Mouse (Mus musculus) hindbrain, postnatal 0 days (tissue): ENCODE results near the gene Fmnl2. TPM values are rescaled to one million over a fixed set of nuclear protein-coding genes. Genes with fewer than 3 reads are reported as not detected.

Experiments
- ATAC-seq: fragments of 200-750 bp; cut with Nextera tagmentation; 2 replicates; pipeline ENCODE4 v1.8.0; 2017; ENCODE audit warnings: mild to moderate bottlenecking, moderate TSS enrichment, moderate library complexity
- DNase-seq: peaks from one replicate; pipeline ENCODE4 v3.0.0-alpha.2; 2015; ENCODE audit warnings: low spot score
- H3K27ac ChIP-seq: fragments of 300-500 bp; sonication (generic); 2 replicates; pipeline ENCODE4 v1.5.1; 2014; ENCODE audit warnings: mild to moderate bottlenecking
- H3K27me3 ChIP-seq: fragments of 300-500 bp; sonication (generic); 2 replicates; pipeline ENCODE4 v1.6.1; 2014; ENCODE audit warnings: low read length, mixed read lengths; ENCODE audit not compliant: insufficient read depth
- H3K36me3 ChIP-seq: fragments of 300-500 bp; sonication (generic); 2 replicates; pipeline ENCODE4 v1.6.1; 2014; ENCODE audit warnings: low read length, mixed read lengths; ENCODE audit not compliant: insufficient read depth
- H3K4me1 ChIP-seq: fragments of 300-500 bp; sonication (generic); 2 replicates; pipeline ENCODE4 v1.6.1; 2014; ENCODE audit warnings: antibody characterized with exemption, low read length, mixed read lengths; ENCODE audit not compliant: insufficient read depth
- H3K4me2 ChIP-seq: fragments of 300-500 bp; sonication (generic); 2 replicates; pipeline ENCODE4 v1.6.1; 2014; ENCODE audit warnings: low read depth, mild to moderate bottlenecking, low read length, moderate library complexity, mixed read lengths
- H3K4me3 ChIP-seq: fragments of 300-500 bp; sonication (generic); 2 replicates; pipeline ENCODE4 v1.5.1; 2014; ENCODE audit warnings: low read length
- H3K9ac ChIP-seq: fragments of 300-500 bp; sonication (generic); replicated peaks from 2 replicates; pipeline ENCODE4 v1.6.1; 2014; ENCODE audit warnings: mild to moderate bottlenecking, low read length, moderate library complexity, mixed read lengths
- H3K9me3 ChIP-seq: fragments of 300-500 bp; sonication (generic); 2 replicates; pipeline ENCODE4 v1.6.1; 2016; ENCODE audit warnings: low read length, mixed read lengths
- CTCF ChIP-seq: IDR thresholded peaks from 2 replicates; pipeline ENCODE4 v1.5.1; 2016; ENCODE audit warnings: antibody characterized with exemption, control low read depth, low read depth
- WGBS: fragments of 180-500 bp; shearing (Covaris S2); extraction: QIAGEN DNeasy Blood & Tissue Kit; methylation state at CpG from one replicate; pipeline ENCODE4 v1.1.7; 2014; 5-methylcytosine and 5-hydroxymethylcytosine counted together
- polyA plus RNA-seq: library from polyadenylated mRNA; unstranded; fragments of >200 nt; fragmentation: Nextera tagmentation; extraction: Ambion mirVana; gene quantifications from 2 replicates; pipeline ENCODE4 v1.2.1, GENCODE M21; 2015
- total RNA-seq: library from RNA; depleted of rRNA; stranded (reverse); fragments of >200 nt; gene quantifications from 2 replicates; pipeline ENCODE4 v1.2.3, GENCODE M21; 2014

Fmnl2 gene
- total and polyA plus RNA-seq, 2 experiments from 2014 or later, result 9.3 to 27.6 TPM

- DNase-seq, result peak; percentile 40
- TF ChIP-seq CTCF, result no peak
- no peaks in the 10 kb centered on the region for H3K9me3 ChIP-seq
- 49% methylated on average over 7 of the region's 7 CpGs for WGBS
- no peak overlapping the region for H3K4me2 ChIP-seq
- no peak for ATAC-seq
- H3K4me1 ChIP-seq, result 0 out of 2 replicates have a peak, but pooled peaks cover 9% of the 10 kb centered on the region
- H3K27me3 ChIP-seq, result no peaks in the 10 kb centered on the region
- no peak overlapping the region for H3K4me3 ChIP-seq
- H3K36me3 ChIP-seq, result no peaks in the 10 kb centered on the region
- H3K27ac ChIP-seq, result 0 out of 2 replicates have a peak overlapping the region, but pooled peaks have one; percentile 20
- no peak overlapping the region for H3K9ac ChIP-seq
Measured at GRCm38 (mm10) chr2:53029716-53030431, 172.2 kb downstream of the Fmnl2 start.

GRCm38 (mm10) chr2:53030432-53030826, 172.8 kb downstream of the Fmnl2 start:
- ATAC-seq (no peak), DNase-seq (no peak)
- H3K9me3 ChIP-seq, result no peaks in the 10 kb centered on the region
- no peak overlapping the region for H3K4me2 ChIP-seq
- WGBS, result 60% methylated on average over 5 of the region's 5 CpGs
- H3K27ac ChIP-seq, result 0 out of 2 replicates have a peak overlapping the region, but pooled peaks have one; percentile 20
- no peak for TF ChIP-seq CTCF
- H3K27me3 ChIP-seq, result no peaks in the 10 kb centered on the region
- 0 out of 2 replicates have a peak, but pooled peaks cover 9% of the 10 kb centered on the region for H3K4me1 ChIP-seq
- no peak overlapping the region for H3K9ac ChIP-seq
- H3K4me3 ChIP-seq, result no peak overlapping the region
- no peaks in the 10 kb centered on the region for H3K36me3 ChIP-seq

- WGBS, result 49% methylated on average over 2 of the region's 2 CpGs
- Histone ChIP-seq H3K36me3 (0 out of 2 replicates have a peak, but pooled peaks cover 5% of the 10 kb centered on the region), H3K4me3 (no peak overlapping the region), H3K9ac (no peak overlapping the region), H3K27ac (peak overlapping the region; percentile 45; the same call in 1 of the 2 replicates), H3K4me1 (0 out of 2 replicates have a peak, but pooled peaks cover 8% of the 10 kb centered on the region), H3K9me3 (no peaks in the 10 kb centered on the region), H3K27me3 (no peaks in the 10 kb centered on the region), H3K4me2 (no peak overlapping the region)
- TF ChIP-seq CTCF, result no peak
- DNase-seq, result no peak
- ATAC-seq, result peak; percentile 48; the same call in 1 of the 2 replicates
Measured at GRCm38 (mm10) chr2:53038253-53038652, 180.6 kb downstream of the Fmnl2 start.

GRCm38 (mm10) chr2:53038737-53039136, 181.1 kb downstream of the Fmnl2 start:
- H3K27ac ChIP-seq, result peak overlapping the region; percentile 45; the same call in 1 of the 2 replicates
- 19% methylated on average over 9 of the region's 9 CpGs for WGBS
- H3K27me3 ChIP-seq, result no peaks in the 10 kb centered on the region
- H3K4me2 ChIP-seq, result no peak overlapping the region
- H3K4me3 ChIP-seq, result no peak overlapping the region
- H3K36me3 ChIP-seq, result 0 out of 2 replicates have a peak, but pooled peaks cover 5% of the 10 kb centered on the region
- H3K4me1 ChIP-seq, result 0 out of 2 replicates have a peak, but pooled peaks cover 8% of the 10 kb centered on the region
- peak; percentile 46 for ATAC-seq
- no peaks in the 10 kb centered on the region for H3K9me3 ChIP-seq
- H3K9ac ChIP-seq, result no peak overlapping the region
- TF ChIP-seq CTCF, result no peak
- DNase-seq, result no peak

- Histone ChIP-seq H3K9me3 (no peaks in the 10 kb centered on the region), H3K4me3 (no peak overlapping the region), H3K9ac (no peak overlapping the region), H3K4me2 (no peak overlapping the region), H3K27ac (no peak overlapping the region), H3K27me3 (no peaks in the 10 kb centered on the region), H3K36me3 (peaks cover 5% of the 10 kb centered on the region; the same call in 1 of the 2 replicates), H3K4me1 (no peaks in the 10 kb centered on the region)
- WGBS, result 78% methylated on average over 6 of the region's 6 CpGs
- no peak for TF ChIP-seq CTCF
- DNase-seq (no peak), ATAC-seq (no peak)
Measured at GRCm38 (mm10) chr2:53047031-53047430, 189.4 kb downstream of the Fmnl2 start.

GRCm38 (mm10) chr2:53047749-53048387, 190.2 kb downstream of the Fmnl2 start:
- Histone ChIP-seq H3K27me3 (no peaks in the 10 kb centered on the region), H3K4me1 (no peaks in the 10 kb centered on the region), H3K9ac (no peak overlapping the region), H3K36me3 (no peaks in the 10 kb centered on the region; the same call in 1 of the 2 replicates), H3K4me2 (no peak overlapping the region), H3K9me3 (no peaks in the 10 kb centered on the region), H3K27ac (no peak overlapping the region), H3K4me3 (no peak overlapping the region)
- no peak for DNase-seq
- no peak for ATAC-seq
- no peak for TF ChIP-seq CTCF
- 97% methylated on average over 1 of the region's 1 CpGs for WGBS
